Mouse (Mus musculus): ENCODE measurements around the gene Zdhhc14. TPM values are rescaled to one million over a fixed set of nuclear protein-coding genes. Genes with fewer than 3 reads are reported as not detected.

The Zdhhc14 gene
- polyA plus RNA-seq, 1 experiment from 2014 or later, result 1.4 TPM

GRCm38 (mm10) chr17:5544065-5544464 lies 51.7 kb downstream of the Zdhhc14 start:
- no peak for ATAC-seq
- H3K4me2 ChIP-seq (replicated peaks; ENCODE audit: low read depth), result no peak overlapping the region
- no peaks in the 10 kb centered on the region for H3K36me3 ChIP-seq (ENCODE audit: control insufficient read depth, insufficient read depth)
- TF ChIP-seq CTCF (IDR thresholded peaks at IDR 0.05; ENCODE audit: low read depth), result no peak
- H3K4me3 ChIP-seq (ENCODE audit: low read depth, low read length), result no peak overlapping the region
- H3K27ac ChIP-seq (ENCODE audit: low read depth, low read length), result no peak overlapping the region
- WGBS, result 74% methylated on average over 5 of the region's 5 CpGs
- no peaks in the 10 kb centered on the region for H3K27me3 ChIP-seq (replicated peaks; ENCODE audit: control insufficient read depth, insufficient read depth, low read length)
- H3K9ac ChIP-seq (ENCODE audit: low read depth, low read length), result no peak overlapping the region
- no peaks in the 10 kb centered on the region for H3K9me3 ChIP-seq (ENCODE audit: control insufficient read depth)
- H3K4me1 ChIP-seq (replicated peaks; ENCODE audit: control insufficient read depth, insufficient read depth, low read length), result no peaks in the 10 kb centered on the region

DNA sequence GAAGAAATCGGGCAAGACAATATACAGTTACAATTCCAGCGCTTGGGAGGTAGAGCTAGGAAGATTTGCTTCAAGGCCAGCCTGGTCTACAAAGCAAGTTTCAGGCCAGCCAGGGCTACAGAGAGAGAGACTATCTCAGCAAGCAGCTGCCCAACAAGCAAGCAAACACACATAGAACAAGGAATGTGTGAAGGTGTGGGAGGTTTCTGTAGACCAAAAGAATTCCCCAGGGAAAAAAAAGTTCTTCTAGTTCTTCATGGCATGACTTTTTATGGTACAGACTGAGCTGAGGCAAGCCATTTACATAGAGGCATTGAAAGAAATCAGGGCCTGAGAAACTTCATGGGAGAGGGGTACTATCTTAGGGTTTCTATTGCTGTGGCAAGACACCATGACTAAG lies 52.7 kb downstream of the Zdhhc14 start:
- ATAC-seq, result no peak

GRCm38 (mm10) chr17:5548546-5548945 lies 56.2 kb downstream of the Zdhhc14 start:
- Histone ChIP-seq H3K4me3 (ENCODE audit: low read depth, low read length) (no peak overlapping the region), H3K36me3 (ENCODE audit: control insufficient read depth, insufficient read depth) (no peaks in the 10 kb centered on the region), H3K9ac (ENCODE audit: low read depth, low read length) (no peak overlapping the region), H3K9me3 (ENCODE audit: control insufficient read depth) (no peaks in the 10 kb centered on the region), H3K27me3 (replicated peaks; ENCODE audit: control insufficient read depth, insufficient read depth, low read length) (no peaks in the 10 kb centered on the region), H3K4me2 (replicated peaks; ENCODE audit: low read depth) (no peak overlapping the region), H3K27ac (ENCODE audit: low read depth, low read length) (no peak overlapping the region), H3K4me1 (replicated peaks; ENCODE audit: control insufficient read depth, insufficient read depth, low read length) (no peaks in the 10 kb centered on the region)
- no peak for TF ChIP-seq CTCF (IDR thresholded peaks at IDR 0.05; ENCODE audit: low read depth)
- 80% methylated on average over 2 of the region's 2 CpGs for WGBS
- ATAC-seq, result no peak

More for the DNA sequence above, 52.7 kb downstream of the Zdhhc14 start:
- WGBS, result 96% methylated on average over 2 of the region's 2 CpGs
- no peak overlapping the region for H3K27ac ChIP-seq (ENCODE audit: low read depth, low read length)
- H3K36me3 ChIP-seq (ENCODE audit: control insufficient read depth, insufficient read depth), result no peaks in the 10 kb centered on the region
- no peak overlapping the region for H3K4me3 ChIP-seq (ENCODE audit: low read depth, low read length)
- no peaks in the 10 kb centered on the region for H3K9me3 ChIP-seq (ENCODE audit: control insufficient read depth)
- no peak overlapping the region for H3K9ac ChIP-seq (ENCODE audit: low read depth, low read length)
- H3K27me3 ChIP-seq (replicated peaks; ENCODE audit: control insufficient read depth, insufficient read depth, low read length), result no peaks in the 10 kb centered on the region
- no peaks in the 10 kb centered on the region for H3K4me1 ChIP-seq (replicated peaks; ENCODE audit: control insufficient read depth, insufficient read depth, low read length)
- no peak overlapping the region for H3K4me2 ChIP-seq (replicated peaks; ENCODE audit: low read depth)
- no peak for TF ChIP-seq CTCF (IDR thresholded peaks at IDR 0.05; ENCODE audit: low read depth)

GRCm38 (mm10) chr17:5549460-5549859 lies 57.1 kb downstream of the Zdhhc14 start:
- H3K4me3 ChIP-seq (ENCODE audit: low read depth, low read length), result no peak overlapping the region
- H3K27ac ChIP-seq (ENCODE audit: low read depth, low read length), result no peak overlapping the region
- no peaks in the 10 kb centered on the region for H3K36me3 ChIP-seq (ENCODE audit: control insufficient read depth, insufficient read depth)
- no peak overlapping the region for H3K9ac ChIP-seq (ENCODE audit: low read depth, low read length)
- no peak overlapping the region for H3K4me2 ChIP-seq (replicated peaks; ENCODE audit: low read depth)
- H3K27me3 ChIP-seq (replicated peaks; ENCODE audit: control insufficient read depth, insufficient read depth, low read length), result no peaks in the 10 kb centered on the region
- H3K9me3 ChIP-seq (ENCODE audit: control insufficient read depth), result no peaks in the 10 kb centered on the region
- no peak for ATAC-seq
- TF ChIP-seq CTCF (IDR thresholded peaks at IDR 0.05; ENCODE audit: low read depth), result no peak
- H3K4me1 ChIP-seq (replicated peaks; ENCODE audit: control insufficient read depth, insufficient read depth, low read length), result no peaks in the 10 kb centered on the region
- 96% methylated on average over 6 of the region's 6 CpGs for WGBS

GRCm38 (mm10) chr17:5550444-5550843 lies 58.1 kb downstream of the Zdhhc14 start:
- no peaks in the 10 kb centered on the region for H3K36me3 ChIP-seq (ENCODE audit: control insufficient read depth, insufficient read depth)
- H3K4me1 ChIP-seq (replicated peaks; ENCODE audit: control insufficient read depth, insufficient read depth, low read length), result 0 out of 2 replicates have a peak, but pooled peaks cover under 1% of the 10 kb centered on the region
- no peaks in the 10 kb centered on the region for H3K27me3 ChIP-seq (replicated peaks; ENCODE audit: control insufficient read depth, insufficient read depth, low read length)
- no peak overlapping the region for H3K9ac ChIP-seq (ENCODE audit: low read depth, low read length)
- no peaks in the 10 kb centered on the region for H3K9me3 ChIP-seq (ENCODE audit: control insufficient read depth)
- TF ChIP-seq CTCF (IDR thresholded peaks at IDR 0.05; ENCODE audit: low read depth), result no peak
- 90% methylated on average over 10 of the region's 10 CpGs for WGBS
- H3K4me3 ChIP-seq (ENCODE audit: low read depth, low read length), result no peak overlapping the region
- H3K4me2 ChIP-seq (replicated peaks; ENCODE audit: low read depth), result no peak overlapping the region
- H3K27ac ChIP-seq (ENCODE audit: low read depth, low read length), result no peak overlapping the region
- ATAC-seq, result no peak

DNA sequence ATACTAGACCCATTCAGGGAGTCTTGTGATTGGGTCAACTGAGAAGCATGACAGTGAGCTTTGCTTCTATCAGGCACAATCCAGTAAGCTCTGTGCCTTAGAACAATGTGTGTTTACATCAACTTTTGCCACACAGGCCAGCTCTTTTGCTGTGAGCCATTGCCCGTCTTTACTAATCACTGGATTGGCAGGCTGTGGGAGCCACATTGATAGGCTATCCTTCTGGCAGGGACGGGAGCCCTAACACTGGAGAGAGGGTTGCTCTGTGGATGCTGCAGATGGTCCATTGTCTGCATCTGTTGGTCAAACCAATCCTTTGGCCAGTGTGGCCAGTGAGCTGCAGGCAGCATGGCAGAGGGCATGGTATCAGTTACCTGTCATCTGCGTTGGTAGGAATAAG lies 58.8 kb downstream of the Zdhhc14 start:
- Histone ChIP-seq H3K27ac (ENCODE audit: low read depth, low read length) (no peak overlapping the region), H3K36me3 (ENCODE audit: control insufficient read depth, insufficient read depth) (no peaks in the 10 kb centered on the region), H3K4me1 (replicated peaks; ENCODE audit: control insufficient read depth, insufficient read depth, low read length) (0 out of 2 replicates have a peak, but pooled peaks cover 2% of the 10 kb centered on the region), H3K4me2 (replicated peaks; ENCODE audit: low read depth) (no peak overlapping the region), H3K9me3 (ENCODE audit: control insufficient read depth) (no peaks in the 10 kb centered on the region), H3K9ac (ENCODE audit: low read depth, low read length) (no peak overlapping the region), H3K4me3 (ENCODE audit: low read depth, low read length) (no peak overlapping the region), H3K27me3 (replicated peaks; ENCODE audit: control insufficient read depth, insufficient read depth, low read length) (no peaks in the 10 kb centered on the region)
- ATAC-seq, result no peak
- WGBS, result 90% methylated on average over 3 of the region's 3 CpGs
- no peak for TF ChIP-seq CTCF (IDR thresholded peaks at IDR 0.05; ENCODE audit: low read depth)
